Mouse (Mus musculus): ENCODE results near the gene Bcas3. TPM values are rescaled to one million over a fixed set of nuclear protein-coding genes. Genes with fewer than 3 reads are reported as not detected.

Gene Bcas3
- polyA plus RNA-seq, 1 experiment from 2014 or later = 26.0 TPM

DNA sequence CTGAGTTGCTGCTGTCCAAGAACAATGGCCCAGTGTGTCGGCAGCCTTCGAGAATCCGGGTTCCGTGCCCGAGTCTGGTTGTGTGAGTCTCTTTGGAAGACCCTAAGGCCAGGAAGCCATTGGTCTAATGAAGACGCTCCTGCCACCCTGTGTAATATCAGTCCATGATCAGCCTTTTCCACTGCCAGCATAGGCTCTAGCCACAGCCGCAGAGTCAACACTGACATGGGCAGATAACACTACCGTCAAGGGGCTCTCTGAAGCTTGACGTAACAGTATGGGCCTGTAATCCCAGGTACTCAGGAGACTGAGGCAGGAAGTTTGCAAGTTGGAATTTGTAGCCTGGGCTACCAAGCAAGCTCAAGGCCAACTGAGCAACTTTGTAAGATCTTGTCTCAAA is 405.9 kb downstream of the Bcas3 start:
- no peaks in the 10 kb centered on the region for H3K27me3 ChIP-seq (replicated peaks; ENCODE audit: insufficient read depth, low read length)
- DNase-seq (ENCODE audit: low spot score) (no peak), ATAC-seq (no peak)
- H3K9me3 ChIP-seq (ENCODE audit: low read length) = no peaks in the 10 kb centered on the region
- TF ChIP-seq CTCF (IDR thresholded peaks at IDR 0.05) = no peak
- no peak for TF ChIP-seq EP300 (IDR thresholded peaks at IDR 0.05)
- H3K4me2 ChIP-seq (replicated peaks; ENCODE audit: low read depth, low read length) = no peak overlapping the region
- no peak overlapping the region for H3K4me3 ChIP-seq (ENCODE audit: low read depth, low read length)
- H3K9ac ChIP-seq (replicated peaks; ENCODE audit: low read depth) = no peak overlapping the region
- no peak overlapping the region for H3K27ac ChIP-seq (ENCODE audit: low read length)
- H3K4me1 ChIP-seq (ENCODE audit: insufficient read depth, low read depth, low read length) = 0 out of 2 replicates have a peak, but pooled peaks cover 3% of the 10 kb centered on the region
- no peaks in the 10 kb centered on the region for H3K36me3 ChIP-seq (ENCODE audit: insufficient read depth, low read length)
- 63% methylated on average over 9 of the region's 9 CpGs for WGBS

DNA sequence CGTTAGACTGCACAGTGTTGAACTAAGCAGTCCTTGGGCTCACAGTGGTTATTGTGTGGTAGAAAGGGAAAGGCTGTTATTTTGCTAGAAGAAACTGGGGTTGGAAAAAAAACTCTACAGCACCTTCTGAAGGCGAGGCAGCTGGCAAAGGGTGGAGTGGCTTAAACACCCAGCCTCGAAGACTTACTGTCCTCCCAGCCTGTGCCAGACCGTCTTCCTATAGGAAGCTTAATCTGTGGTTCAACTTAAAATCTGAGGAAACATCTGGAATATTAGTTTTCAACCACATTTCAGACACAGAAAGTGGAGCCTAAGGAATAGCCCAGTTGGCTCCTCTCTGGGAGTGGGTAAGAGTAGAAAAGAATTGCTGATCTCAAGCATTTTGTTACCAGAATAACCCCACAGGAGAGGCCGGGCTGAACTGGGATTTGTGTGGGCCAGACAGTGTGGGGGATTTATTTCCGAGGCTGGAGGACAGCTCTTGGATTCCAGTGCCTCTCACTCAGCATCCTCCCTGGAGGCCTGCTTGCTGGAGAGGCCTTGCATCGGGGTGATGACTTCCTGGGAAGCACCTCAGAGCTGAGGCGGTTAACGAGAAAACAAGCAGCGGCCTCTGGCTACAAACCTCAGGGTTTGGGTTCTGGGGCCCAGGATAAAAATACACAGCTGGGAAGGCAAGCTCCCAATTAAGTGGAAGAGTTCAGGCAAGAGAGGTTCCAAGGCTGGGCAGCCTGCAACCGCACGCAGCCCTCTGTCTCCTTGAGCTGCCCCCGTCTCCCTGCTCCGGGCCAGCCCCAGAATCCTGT is 406.9 kb downstream of the Bcas3 start:
- Histone ChIP-seq H3K36me3 (ENCODE audit: insufficient read depth, low read length) (no peaks in the 10 kb centered on the region), H3K9ac (replicated peaks; ENCODE audit: low read depth) (no peak overlapping the region), H3K27ac (ENCODE audit: low read length) (peak overlapping the region; percentile 65), H3K4me1 (ENCODE audit: insufficient read depth, low read depth, low read length) (no peaks in the 10 kb centered on the region), H3K9me3 (ENCODE audit: low read length) (no peaks in the 10 kb centered on the region), H3K4me3 (ENCODE audit: low read depth, low read length) (no peak overlapping the region), H3K4me2 (replicated peaks; ENCODE audit: low read depth, low read length) (no peak overlapping the region), H3K27me3 (replicated peaks; ENCODE audit: insufficient read depth, low read length) (no peaks in the 10 kb centered on the region)
- DNase-seq (ENCODE audit: low spot score) = no peak
- 60% methylated on average over 14 of the region's 14 CpGs for WGBS
- no peak for TF ChIP-seq CTCF (IDR thresholded peaks at IDR 0.05)
- ATAC-seq = no peak

DNA sequence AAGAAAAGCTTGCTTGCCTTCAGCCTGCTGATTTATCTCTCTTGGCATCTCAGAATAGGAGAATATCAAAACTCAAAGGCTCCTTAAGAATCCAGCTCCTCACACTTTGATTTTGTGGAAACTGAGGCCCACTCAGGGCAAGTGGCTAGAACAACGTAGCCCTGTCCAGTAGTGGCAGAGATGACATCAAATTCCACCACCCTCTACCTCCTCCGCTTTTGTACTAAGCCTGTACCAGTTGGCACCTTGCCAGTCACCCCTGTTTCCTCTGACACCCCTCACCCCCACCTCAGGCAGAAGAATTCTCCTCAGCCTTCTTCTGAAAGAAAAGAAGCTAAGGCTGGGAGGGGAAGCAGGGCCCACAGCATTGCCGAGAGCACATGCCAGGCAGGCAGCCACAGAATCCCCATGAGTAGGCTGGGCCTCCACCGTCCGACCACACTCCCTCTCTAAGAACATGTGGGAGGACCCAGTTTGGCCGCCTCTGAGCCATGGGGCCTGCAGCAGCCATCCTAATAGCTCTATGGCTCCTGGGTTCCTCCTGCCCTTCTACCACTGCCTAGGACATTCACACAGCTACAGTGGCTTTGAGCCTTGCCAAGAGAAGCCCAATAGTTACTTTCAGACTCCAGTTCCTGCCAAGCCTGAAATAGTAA is 407.6 kb downstream of the Bcas3 start:
- H3K4me1 ChIP-seq (ENCODE audit: insufficient read depth, low read depth, low read length) = no peaks in the 10 kb centered on the region; the same call in 1 of the 2 replicates
- no peaks in the 10 kb centered on the region for H3K9me3 ChIP-seq (ENCODE audit: low read length)
- H3K27me3 ChIP-seq (replicated peaks; ENCODE audit: insufficient read depth, low read length) = no peaks in the 10 kb centered on the region
- TF ChIP-seq EP300 (IDR thresholded peaks at IDR 0.05) (no peak), CTCF (IDR thresholded peaks at IDR 0.05) (no peak)
- H3K27ac ChIP-seq (ENCODE audit: low read length) = peak overlapping the region; percentile 65
- peak; percentile 87 for ATAC-seq
- DNase-seq (ENCODE audit: low spot score) = peak; percentile 79
- no peaks in the 10 kb centered on the region for H3K36me3 ChIP-seq (ENCODE audit: insufficient read depth, low read length)
- WGBS = 27% methylated on average over 6 of the region's 6 CpGs
- H3K4me2 ChIP-seq (replicated peaks; ENCODE audit: low read depth, low read length) = no peak overlapping the region
- H3K4me3 ChIP-seq (ENCODE audit: low read depth, low read length) = no peak overlapping the region
- H3K9ac ChIP-seq (replicated peaks; ENCODE audit: low read depth) = no peak overlapping the region

DNA sequence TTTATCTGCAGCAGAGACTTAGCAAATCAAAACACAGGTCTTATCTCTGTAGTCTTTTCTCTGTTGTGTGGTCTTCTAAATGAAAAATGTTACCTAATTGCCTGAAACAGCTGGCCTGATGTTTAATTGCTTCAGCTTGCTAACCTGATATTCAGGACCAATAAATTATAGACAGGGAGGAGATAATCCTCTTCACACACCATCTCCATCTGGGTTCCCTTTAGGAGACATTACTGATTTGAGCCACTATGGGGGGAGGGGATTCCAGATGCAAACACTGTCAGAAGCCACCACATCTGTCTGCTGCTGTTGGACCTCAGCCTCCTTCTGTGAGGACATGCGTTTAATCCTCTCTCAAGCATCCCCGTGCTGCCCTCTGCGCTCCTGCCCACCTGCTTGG is 408.2 kb downstream of the Bcas3 start:
- Histone ChIP-seq H3K4me1 (ENCODE audit: insufficient read depth, low read depth, low read length) (peaks cover 5% of the 10 kb centered on the region; the same call in 1 of the 2 replicates), H3K36me3 (ENCODE audit: insufficient read depth, low read length) (no peaks in the 10 kb centered on the region), H3K9ac (replicated peaks; ENCODE audit: low read depth) (no peak overlapping the region), H3K9me3 (ENCODE audit: low read length) (no peaks in the 10 kb centered on the region), H3K27ac (ENCODE audit: low read length) (0 out of 2 replicates have a peak overlapping the region, but pooled peaks have one; percentile 26), H3K4me3 (ENCODE audit: low read depth, low read length) (no peak overlapping the region), H3K27me3 (replicated peaks; ENCODE audit: insufficient read depth, low read length) (no peaks in the 10 kb centered on the region), H3K4me2 (replicated peaks; ENCODE audit: low read depth, low read length) (no peak overlapping the region)
- no peak for DNase-seq (ENCODE audit: low spot score)
- no peak for TF ChIP-seq CTCF (IDR thresholded peaks at IDR 0.05)
- peak; percentile 44; the same call in 1 of the 2 replicates for TF ChIP-seq EP300 (IDR thresholded peaks at IDR 0.05)
- peak; percentile 23; the same call in 1 of the 2 replicates for ATAC-seq
- WGBS = 80% methylated on average over 3 of the region's 3 CpGs

DNA sequence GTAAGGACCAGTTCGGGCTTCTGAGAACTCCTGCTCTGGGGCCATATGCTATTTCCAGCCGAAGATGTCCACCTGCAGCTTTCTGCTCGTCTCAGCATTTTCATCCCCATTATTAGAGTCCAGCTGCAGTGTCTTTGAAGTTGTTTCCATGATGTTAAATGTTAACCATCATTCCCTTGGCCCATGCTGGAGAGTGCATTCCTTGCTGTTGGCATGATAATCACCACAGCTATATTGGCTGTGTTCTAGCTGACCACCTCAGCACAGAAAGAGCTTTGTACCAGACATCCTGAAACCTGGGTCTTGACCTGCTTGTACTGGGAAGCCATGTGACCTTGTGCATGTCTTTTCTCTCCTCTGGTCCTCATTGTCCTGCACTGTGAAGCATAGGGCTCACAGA is 410.7 kb downstream of the Bcas3 start:
- DNase-seq (ENCODE audit: low spot score) (no peak), ATAC-seq (no peak)
- Histone ChIP-seq H3K27me3 (replicated peaks; ENCODE audit: insufficient read depth, low read length) (no peaks in the 10 kb centered on the region), H3K9ac (replicated peaks; ENCODE audit: low read depth) (no peak overlapping the region), H3K4me1 (ENCODE audit: insufficient read depth, low read depth, low read length) (peaks cover 6% of the 10 kb centered on the region; the same call in 1 of the 2 replicates), H3K9me3 (ENCODE audit: low read length) (no peaks in the 10 kb centered on the region), H3K27ac (ENCODE audit: low read length) (no peak overlapping the region), H3K36me3 (ENCODE audit: insufficient read depth, low read length) (no peaks in the 10 kb centered on the region), H3K4me3 (ENCODE audit: low read depth, low read length) (no peak overlapping the region), H3K4me2 (replicated peaks; ENCODE audit: low read depth, low read length) (no peak overlapping the region)
- WGBS = 84% methylated on average over 3 of the region's 3 CpGs
- TF ChIP-seq CTCF (IDR thresholded peaks at IDR 0.05) (no peak), EP300 (IDR thresholded peaks at IDR 0.05) (no peak)

DNA sequence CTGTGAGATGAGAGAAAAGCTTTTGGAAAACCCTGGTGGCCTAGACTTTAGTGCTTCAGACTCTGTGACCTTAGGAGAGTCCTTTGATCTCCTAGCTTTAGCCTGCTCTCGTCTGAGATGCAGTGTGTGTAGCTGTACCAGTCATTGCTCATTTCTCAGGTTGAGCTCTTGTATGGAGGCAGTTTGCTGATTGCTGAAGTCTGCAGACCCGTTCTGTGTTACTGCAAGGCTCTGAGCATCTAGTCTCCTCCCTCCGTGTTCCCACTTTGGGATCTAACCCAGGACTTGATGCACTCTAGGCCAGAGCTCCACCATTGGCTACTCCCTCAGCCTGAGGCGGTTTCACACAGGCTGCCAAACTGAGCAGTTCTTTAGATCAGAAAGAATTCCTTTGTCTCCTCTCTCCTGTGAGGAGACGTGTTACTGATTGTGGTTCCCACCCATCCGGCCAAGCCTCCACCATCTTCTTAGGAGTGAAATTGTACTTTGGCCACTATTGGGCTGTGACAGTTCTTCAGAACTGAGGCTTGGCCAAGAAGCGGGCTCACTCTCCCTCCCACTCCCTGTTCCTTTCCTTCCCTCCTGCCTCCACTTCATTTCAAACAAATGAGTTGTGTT is 413.2 kb downstream of the Bcas3 start:
- peaks cover 6% of the 10 kb centered on the region; the same call in 1 of the 2 replicates for H3K4me1 ChIP-seq (ENCODE audit: insufficient read depth, low read depth, low read length)
- H3K4me3 ChIP-seq (ENCODE audit: low read depth, low read length) = no peak overlapping the region
- H3K9ac ChIP-seq (replicated peaks; ENCODE audit: low read depth) = no peak overlapping the region
- no peak overlapping the region for H3K4me2 ChIP-seq (replicated peaks; ENCODE audit: low read depth, low read length)
- no peaks in the 10 kb centered on the region for H3K27me3 ChIP-seq (replicated peaks; ENCODE audit: insufficient read depth, low read length)
- DNase-seq (ENCODE audit: low spot score) (peak; percentile 88), ATAC-seq (peak; percentile 87)
- H3K9me3 ChIP-seq (ENCODE audit: low read length) = no peaks in the 10 kb centered on the region
- TF ChIP-seq EP300 (IDR thresholded peaks at IDR 0.05) (0 out of 2 replicates have a peak, but pooled peaks have one; percentile 35), CTCF (IDR thresholded peaks at IDR 0.05) (no peak)
- WGBS = 31% methylated on average over 7 of the region's 7 CpGs
- H3K36me3 ChIP-seq (ENCODE audit: insufficient read depth, low read length) = no peaks in the 10 kb centered on the region
- H3K27ac ChIP-seq (ENCODE audit: low read length) = peak overlapping the region; percentile 68
